Mouse (Mus musculus): ENCODE data around the gene Zfp839.

Zfp839 gene

DNA sequence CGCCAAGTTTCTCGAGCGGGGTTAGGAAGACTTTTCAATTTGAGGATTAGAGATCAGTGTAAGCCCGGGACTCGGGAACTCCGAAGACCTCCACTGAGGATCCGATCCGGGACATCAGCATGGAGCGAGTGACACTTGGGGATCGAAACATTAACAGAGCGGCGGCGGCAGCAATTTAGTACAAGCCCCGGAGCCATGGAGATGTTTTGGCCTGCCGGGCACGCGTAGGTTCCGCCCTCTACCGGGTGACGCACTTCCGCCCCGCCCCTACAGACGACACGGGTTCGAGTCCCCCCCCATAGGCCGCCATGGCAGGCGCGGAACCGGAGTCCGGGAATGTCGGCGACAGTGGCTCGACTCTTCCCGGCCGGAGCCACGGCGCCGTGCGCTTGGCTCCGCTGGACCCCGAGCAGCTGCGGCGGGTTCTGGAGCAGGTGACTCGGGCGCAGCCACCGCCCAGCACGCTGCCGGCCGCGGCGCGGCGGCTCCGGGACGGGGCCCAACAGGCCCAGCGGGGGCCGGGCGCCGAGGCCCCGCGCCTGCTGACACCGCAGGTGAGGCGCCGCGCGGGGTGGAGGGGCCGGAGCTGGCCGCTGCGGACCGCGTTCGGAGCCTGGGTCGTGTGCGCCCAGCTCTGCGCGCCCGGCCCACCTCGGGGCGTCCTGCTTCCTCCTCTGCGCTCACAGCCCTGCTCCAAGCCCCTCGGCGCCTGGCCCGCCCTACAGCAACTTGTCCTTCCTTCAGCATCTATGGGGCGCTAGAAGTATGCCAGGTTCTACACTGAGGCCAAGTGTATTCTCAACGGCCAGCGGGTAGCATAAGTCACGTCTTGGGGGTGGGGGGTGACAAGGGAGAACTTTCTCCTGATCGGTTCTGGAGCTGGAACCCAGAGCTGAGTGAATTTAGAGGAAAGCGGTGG lies at the start of gene Zfp839:
TSS of gene Zfp839 (plus strand) at position 244 of the 919 bp plus-strand sequence.
- peak; percentile 89 for DNase-seq (ENCODE audit: low spot score)

DNA sequence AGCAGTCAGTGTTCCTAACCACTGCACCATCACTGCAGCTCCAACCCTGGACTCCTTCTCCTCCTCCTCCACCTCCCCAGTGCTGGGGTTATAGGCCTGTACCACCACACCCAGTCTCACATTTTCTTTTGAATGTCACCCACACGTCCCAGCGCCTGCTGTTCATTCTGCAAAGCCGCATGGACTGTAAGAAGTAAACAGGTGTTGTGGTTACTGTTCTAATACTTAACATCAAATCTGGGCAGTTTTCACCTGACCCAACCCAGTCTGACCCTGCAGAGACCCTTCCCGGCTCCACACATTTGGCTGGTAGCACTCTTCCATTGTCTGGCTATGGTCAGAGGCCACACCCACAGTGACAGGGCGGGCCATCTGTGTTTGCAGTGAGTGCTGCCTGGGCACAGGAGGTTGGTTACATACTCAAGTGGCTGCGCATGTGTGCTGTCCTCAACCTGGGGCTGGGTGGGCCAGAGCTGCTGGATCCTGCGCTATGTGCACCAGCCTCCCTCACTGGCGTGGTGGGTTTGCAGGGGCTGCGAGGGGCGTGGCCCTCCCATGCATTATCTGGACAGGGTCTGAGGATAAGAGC lies 48.1 kb upstream of the Zfp839 start:
- DNase-seq (ENCODE audit: low spot score), result no peak

- no peak for DNase-seq (ENCODE audit: low spot score)
These were observed 47.3 kb upstream of the Zfp839 start for GRCm38 (mm10) chr12:110802674-110803297.

GRCm38 (mm10) chr12:110804261-110804660 lies 45.8 kb upstream of the Zfp839 start:
- peak; percentile 36 for DNase-seq (ENCODE audit: low spot score)

DNA sequence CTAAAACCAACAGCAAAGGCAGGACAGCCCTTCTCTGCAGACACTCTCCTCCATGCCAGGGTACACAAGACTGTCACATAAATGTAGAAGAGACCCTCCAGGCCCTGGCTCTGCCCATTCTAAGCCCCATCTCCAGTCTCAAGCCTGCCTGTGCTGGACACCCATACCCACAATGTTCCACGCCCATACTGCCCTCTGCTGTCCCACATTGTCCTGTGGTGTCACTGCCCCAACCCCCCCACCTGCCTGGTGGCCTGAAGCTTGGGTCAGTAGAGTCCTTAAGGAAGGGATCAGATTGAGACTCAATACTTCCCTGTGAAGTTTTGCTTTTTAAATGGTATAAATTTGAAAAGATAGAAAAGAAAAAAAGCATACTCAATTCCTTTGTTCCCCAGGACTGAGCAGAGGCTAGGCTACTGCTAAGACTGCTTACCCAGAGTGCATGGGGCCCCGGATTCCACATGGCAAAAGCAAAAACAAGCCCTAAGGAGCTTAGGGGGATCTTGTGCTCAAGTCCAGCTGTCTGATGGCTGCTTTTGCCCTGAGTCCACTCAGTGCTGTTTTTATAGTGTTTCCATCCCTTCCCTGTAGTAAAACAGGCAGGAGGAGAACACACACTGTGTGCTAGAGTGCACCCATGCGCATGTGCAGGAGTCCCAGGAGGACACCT lies 43.6 kb upstream of the Zfp839 start:
- DNase-seq (ENCODE audit: low spot score), result no peak

- DNase-seq (ENCODE audit: low spot score), result peak; percentile 5
These were observed 41.6 kb upstream of the Zfp839 start for GRCm38 (mm10) chr12:110808430-110808829.

DNA sequence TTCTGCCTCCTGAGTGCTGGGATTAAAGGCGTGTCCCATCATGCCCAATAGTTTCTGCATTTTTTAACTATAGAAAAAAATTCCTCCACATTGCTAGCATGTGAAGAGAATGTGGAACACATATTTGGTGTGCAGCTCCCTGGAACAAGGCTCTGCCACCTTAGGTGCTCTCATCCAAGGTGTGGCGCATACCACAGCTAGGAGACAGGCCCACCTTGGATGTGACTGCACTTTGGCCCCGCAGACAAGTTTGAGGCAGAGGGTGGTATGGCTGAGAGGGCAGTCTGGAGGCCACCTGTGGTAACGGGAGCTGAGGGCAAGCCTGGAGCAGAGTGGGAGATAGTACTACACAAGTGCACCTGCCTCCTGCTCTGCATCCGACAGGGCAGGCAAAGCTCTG lies 41.2 kb upstream of the Zfp839 start:
- no peak for DNase-seq (ENCODE audit: low spot score)

DNA sequence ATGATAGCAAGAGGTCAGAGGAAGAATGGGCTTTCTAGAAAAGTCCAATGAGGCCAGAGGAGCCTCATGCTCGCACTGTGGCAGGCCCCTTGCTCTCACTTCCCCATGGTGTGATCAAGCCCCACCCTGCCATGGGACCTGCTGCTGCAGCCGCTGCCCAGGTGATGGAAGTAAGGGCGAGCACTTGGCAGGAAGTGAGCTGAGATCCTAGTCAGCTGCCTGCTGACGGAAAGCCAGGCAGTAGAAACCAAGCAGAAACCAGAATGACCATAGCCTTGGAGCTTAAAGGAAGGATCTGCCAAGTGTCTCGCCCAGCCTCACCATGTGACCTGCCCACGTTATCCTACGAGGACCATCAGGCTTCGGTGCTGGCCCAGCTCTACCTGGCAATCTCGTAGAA lies 36.9 kb upstream of the Zfp839 start:
- no peak for DNase-seq (ENCODE audit: low spot score)

GRCm38 (mm10) chr12:110813624-110814023 lies 36.4 kb upstream of the Zfp839 start:
- DNase-seq (ENCODE audit: low spot score), result no peak

DNA sequence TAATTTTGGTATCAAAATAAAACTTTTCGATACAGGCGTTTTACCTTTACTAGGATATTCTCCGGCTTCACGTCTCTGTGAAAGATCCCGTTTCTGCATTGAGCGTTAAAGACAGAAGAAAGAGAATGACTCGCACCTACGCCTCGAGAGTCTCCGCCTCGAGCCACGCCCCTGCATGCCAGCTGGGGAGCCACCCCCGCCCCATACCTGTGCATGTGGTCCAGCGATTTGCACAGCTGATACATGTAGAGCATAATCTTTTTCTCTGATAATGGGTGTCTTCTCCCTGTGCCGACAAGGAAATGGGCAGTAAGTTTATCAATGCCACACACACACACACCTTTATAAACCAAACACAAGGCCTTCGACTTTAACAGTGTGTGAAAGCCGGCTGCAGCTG lies 35.1 kb upstream of the Zfp839 start:
- no peak for DNase-seq (ENCODE audit: low spot score)

DNA sequence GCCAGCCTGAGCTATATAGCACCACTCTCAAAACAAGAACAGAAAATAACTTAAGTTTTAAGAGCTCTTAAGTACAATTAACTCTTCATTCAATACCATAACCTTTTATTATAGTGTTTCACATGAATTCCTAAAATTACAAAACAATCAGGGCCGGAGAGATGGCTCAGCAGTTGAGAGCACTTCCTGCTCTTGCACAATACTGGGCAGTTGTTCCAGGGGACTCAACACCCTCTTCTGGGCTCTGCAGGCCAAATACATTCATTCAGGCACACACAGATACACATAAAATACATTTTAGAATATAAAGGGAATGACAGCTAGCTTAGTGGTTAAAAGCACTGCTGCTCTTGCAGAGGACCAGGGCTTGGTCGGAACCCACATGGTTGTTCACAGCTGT lies 33.2 kb upstream of the Zfp839 start:
- no peak for DNase-seq (ENCODE audit: low spot score)

- no peak for DNase-seq (ENCODE audit: low spot score)
These were observed 30.7 kb upstream of the Zfp839 start for GRCm38 (mm10) chr12:110819367-110819766.

GRCm38 (mm10) chr12:110821787-110822186 lies 28.3 kb upstream of the Zfp839 start:
- DNase-seq (ENCODE audit: low spot score), result no peak

DNA sequence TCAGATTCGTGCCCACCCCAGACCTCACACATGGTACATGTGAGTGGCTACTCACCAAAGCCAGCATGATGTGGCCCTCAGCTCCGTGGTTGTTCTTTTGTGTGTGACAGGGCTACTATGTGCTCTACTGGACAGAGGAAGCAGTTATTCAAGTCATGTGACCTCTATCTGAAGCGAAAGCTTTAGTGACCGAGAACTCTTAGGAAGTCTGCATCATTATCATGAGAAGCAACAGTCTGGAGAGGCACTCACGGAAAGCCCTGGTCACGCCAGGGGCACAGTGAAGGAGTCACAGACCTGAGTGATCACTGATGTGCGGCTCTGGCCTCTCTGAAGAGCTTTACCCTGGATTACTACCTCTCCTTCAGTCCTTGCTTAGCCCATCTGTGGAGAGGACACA lies 27.7 kb upstream of the Zfp839 start:
- no peak for DNase-seq (ENCODE audit: low spot score)

DNA sequence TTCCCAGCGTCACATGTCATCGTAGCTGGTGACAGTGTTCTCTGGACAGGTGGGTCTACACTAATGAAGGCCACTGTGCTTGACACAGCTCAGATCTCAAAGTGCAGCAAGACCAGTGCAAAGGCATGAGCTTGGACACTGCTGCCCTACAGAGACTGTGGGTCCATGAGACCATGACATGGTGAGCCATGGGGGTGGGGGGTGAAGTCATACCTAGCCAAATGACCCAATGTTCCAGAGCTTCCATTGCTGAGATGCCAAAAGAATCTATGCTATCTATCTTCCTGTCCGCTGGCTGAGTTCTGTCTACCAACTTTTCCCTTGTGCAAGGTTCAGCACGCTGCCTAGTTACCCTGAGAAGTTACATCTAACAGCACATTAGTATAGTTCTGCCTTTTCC lies 21.1 kb upstream of the Zfp839 start:
- no peak for DNase-seq (ENCODE audit: low spot score)

DNA sequence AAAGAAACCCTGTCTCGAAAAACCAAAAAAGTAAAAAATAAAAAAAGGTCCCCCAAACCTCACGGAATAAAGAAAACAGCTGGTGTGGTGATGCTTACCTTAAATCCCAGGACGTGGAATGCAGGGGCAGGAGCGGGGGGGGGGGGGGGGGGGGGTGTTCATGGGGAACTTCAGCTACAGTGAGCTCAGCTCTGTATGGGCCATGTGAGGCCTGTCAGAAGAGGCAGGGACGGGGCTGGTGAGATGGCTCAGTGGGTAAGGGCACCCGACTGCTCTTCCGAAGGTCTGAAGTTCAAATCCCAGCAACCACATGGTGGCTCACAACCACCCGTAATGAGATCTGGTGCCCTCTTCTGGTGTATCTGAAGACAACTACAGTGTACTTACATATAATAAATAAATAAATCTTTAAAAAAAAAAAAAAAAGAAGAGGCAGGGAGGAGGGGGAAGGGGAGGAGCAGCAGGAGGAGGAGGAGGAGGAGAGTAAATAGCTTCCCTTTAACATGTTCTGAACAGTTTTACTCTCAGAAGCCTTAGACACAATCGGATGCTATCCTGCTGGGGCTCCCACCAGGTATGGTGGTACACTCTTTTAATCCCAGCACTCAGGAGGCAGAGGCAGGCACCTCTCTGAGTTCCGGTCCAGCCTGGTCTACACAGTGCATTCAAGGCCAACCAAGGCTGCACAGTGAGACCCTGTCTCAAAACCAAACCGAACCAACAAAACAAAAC lies 19.6 kb upstream of the Zfp839 start:
- no peak for DNase-seq (ENCODE audit: low spot score)

DNA sequence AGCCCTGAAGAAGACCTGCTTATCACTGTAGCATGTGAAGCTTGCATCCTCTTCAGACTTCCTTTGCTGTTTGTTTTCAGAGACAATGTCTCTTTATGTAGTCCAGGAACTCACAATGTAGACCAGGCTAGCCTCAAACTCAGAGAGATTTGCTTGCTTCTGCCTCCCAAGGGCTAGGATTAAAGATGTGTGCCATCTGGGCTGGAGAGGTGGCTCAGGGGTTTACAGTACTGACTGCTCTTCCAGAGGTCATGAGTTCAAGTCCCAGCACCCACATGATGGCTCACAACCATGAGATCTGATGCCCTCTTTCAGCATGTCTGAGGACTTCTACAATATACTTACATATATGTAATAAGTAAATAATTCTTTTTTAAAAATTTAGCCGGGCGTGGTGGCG lies 14.9 kb upstream of the Zfp839 start:
- DNase-seq (ENCODE audit: low spot score), result no peak

DNA sequence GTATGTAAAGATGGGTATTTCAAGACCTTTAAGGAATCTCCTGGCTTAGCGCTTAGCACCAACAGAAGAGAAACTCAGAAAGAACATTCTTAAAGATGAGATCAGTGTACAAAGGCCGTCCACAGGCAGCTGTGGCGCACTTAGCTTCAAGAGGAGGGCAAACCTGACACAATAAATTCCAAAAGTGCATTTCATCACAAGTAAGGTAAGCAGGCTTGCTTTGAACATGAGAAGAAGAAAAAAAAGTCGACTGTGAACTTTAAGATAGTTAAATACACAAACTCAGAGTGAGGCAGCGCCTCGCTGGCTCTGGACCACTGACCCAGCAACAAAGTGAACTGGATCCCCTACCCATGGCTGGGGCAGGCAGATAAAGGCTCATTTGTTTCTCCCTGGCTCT lies 13.3 kb upstream of the Zfp839 start:
- DNase-seq (ENCODE audit: low spot score), result no peak

- peak; percentile 3 for DNase-seq (ENCODE audit: low spot score)
These were observed 12.7 kb upstream of the Zfp839 start for GRCm38 (mm10) chr12:110837192-110837841.

DNA sequence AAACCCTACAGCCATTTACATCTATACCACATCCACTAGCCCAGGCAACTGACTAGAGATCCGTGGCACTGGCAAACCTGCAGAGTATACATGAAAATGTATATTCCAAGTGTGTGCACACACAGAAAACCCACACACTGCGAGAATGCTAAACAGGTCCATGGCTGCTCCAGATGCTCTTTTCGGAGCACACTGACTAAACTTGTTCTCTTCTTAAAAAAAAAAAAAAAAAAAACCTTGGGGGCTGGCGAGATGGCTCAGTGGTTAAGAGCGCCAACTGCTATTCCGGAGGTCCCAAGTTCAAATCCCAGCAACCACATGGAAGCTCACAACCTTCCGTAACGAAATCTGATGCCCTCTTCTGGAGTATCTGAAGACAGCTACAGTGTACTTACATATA lies 12.2 kb upstream of the Zfp839 start:
- no peak for DNase-seq (ENCODE audit: low spot score)
